Mouse (Mus musculus) spleen, adult 12 weeks (tissue): Measurements from ENCODE around the gene Acot7.

Source experiments
- DNase-seq: peaks from one replicate; pipeline ENCODE4 v3.0.0; 2022; ENCODE audit warnings: low spot score

Acot7 gene

GRCm38 (mm10) chr4:152177537-152178343 lies at the start of gene Acot7:
Gene Acot7 (plus strand): TSS chr4:152178134.
- DNase-seq: peak; percentile 80

- DNase-seq: no peak
Observed at GRCm38 (mm10) chr4:152128784-152129183, 49.1 kb upstream of the Acot7 start.

GRCm38 (mm10) chr4:152129395-152129930 lies 48.5 kb upstream of the Acot7 start:
- DNase-seq: no peak

GRCm38 (mm10) chr4:152130771-152131653 lies 46.9 kb upstream of the Acot7 start:
- no peak for DNase-seq

GRCm38 (mm10) chr4:152131809-152132771 lies 45.8 kb upstream of the Acot7 start:
- no peak for DNase-seq

GRCm38 (mm10) chr4:152132772-152133169 lies 45.2 kb upstream of the Acot7 start:
- DNase-seq: no peak

GRCm38 (mm10) chr4:152133213-152133612 lies 44.7 kb upstream of the Acot7 start:
- no peak for DNase-seq

- DNase-seq: no peak
Observed at GRCm38 (mm10) chr4:152134507-152134906, 43.4 kb upstream of the Acot7 start.

GRCm38 (mm10) chr4:152135363-152135762 lies 42.6 kb upstream of the Acot7 start:
- DNase-seq: no peak

GRCm38 (mm10) chr4:152136112-152136875 lies 41.6 kb upstream of the Acot7 start:
- DNase-seq: no peak

GRCm38 (mm10) chr4:152136876-152137250 lies 41.1 kb upstream of the Acot7 start:
- DNase-seq: no peak

- DNase-seq: peak; percentile 79
Observed at GRCm38 (mm10) chr4:152138497-152139260, 39.3 kb upstream of the Acot7 start.

- no peak for DNase-seq
Observed at GRCm38 (mm10) chr4:152140441-152140840, 37.5 kb upstream of the Acot7 start.

GRCm38 (mm10) chr4:152141521-152142135 lies 36.3 kb upstream of the Acot7 start:
- no peak for DNase-seq

GRCm38 (mm10) chr4:152143632-152144031 lies 34.3 kb upstream of the Acot7 start:
- no peak for DNase-seq

- DNase-seq: no peak
Observed at GRCm38 (mm10) chr4:152145473-152145872, 32.5 kb upstream of the Acot7 start.

- no peak for DNase-seq
Observed at GRCm38 (mm10) chr4:152146033-152146827, 31.7 kb upstream of the Acot7 start.

GRCm38 (mm10) chr4:152150546-152150945 lies 27.4 kb upstream of the Acot7 start:
- DNase-seq: no peak
